Mouse (Mus musculus) kidney, adult 2 months (tissue): Measurements from ENCODE around the gene H2-K1.
"Not testable (repeated sequence)": the region's sequence is repeated elsewhere in the genome, so short reads cannot be mapped to it uniquely, and the experiment has no call there.

Experiments used
- CTCF ChIP-seq: fragments of 200-500 bp; conservative IDR thresholded peaks from 2 replicates; pipeline ENCODE4 v1.5.1; 2011; ENCODE audit warnings: low read depth, mild to moderate bottlenecking, control low read depth, low read length, moderate library complexity, mixed read lengths; ENCODE audit not compliant: insufficient read depth, insufficient read length
- POLR2A ChIP-seq: fragments of 200-500 bp; IDR thresholded peaks from one replicate; pipeline ENCODE4 v1.6.1; 2011; ENCODE audit warnings: low read depth, low read length, control low read depth

- peak; percentile 55 for TF ChIP-seq CTCF
- not testable (repeated sequence) for TF ChIP-seq POLR2A
Observed at GRCm38 (mm10) chr17:33981192-33981909, 18.8 kb downstream of the H2-K1 start.
